Mouse (Mus musculus) ES-CJ7 (cell line): ENCODE measurements around the gene Mrpl12.

Experiments
- DNase-seq: peaks from one replicate; pipeline ENCODE4 v3.0.0; 2011; ENCODE audit warnings: low read depth, low spot score

Gene Mrpl12

GRCm38 (mm10) chr11:120484265-120484981, at the start of gene Mrpl12:
TSS of gene Mrpl12 (plus strand) at chr11:120484613.
- peak; percentile 97 for DNase-seq

- DNase-seq, result peak; percentile 90
Observed at GRCm38 (mm10) chr11:120437152-120437856, 47.1 kb upstream of the Mrpl12 start, which contains the start of gene Nploc4. TSS of gene Nploc4 (minus strand) at chr11:120437708.

DNA sequence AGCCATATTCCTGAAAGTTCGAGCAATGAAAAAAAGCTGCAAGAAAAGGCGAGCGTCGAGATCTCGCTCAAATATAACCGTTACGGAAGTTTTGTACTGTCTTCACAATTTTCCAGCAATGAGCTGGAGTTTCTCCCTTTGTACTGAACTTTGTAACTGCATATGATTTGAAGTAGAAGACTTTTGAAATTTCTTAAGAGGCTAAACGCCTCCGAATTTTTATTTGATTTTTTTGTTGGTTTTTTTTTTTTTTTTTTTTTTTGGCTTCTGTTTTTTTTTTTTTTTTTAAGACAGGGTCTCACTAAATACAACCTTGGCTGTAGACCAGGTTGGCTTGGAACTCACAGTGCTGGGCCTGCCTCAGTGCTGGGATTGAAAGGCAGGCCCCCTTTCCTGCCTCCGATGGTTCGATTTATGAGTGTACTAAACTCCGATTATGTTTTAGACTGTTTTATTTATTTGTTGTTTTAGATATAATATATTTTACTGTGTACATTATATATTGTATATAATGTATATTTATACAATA, 46.5 kb upstream of the Mrpl12 start:
- no peak for DNase-seq

- DNase-seq, result no peak
Observed at GRCm38 (mm10) chr11:120442344-120442743, 42.1 kb upstream of the Mrpl12 start, which contains the start of gene Tspan10. TSS of gene Tspan10 (plus strand) at chr11:120442644.

- peak; percentile 27 for DNase-seq
Observed at GRCm38 (mm10) chr11:120442765-120443280, 41.6 kb upstream of the Mrpl12 start.

- no peak for DNase-seq
Observed at GRCm38 (mm10) chr11:120444106-120444505, 40.3 kb upstream of the Mrpl12 start.

DNA sequence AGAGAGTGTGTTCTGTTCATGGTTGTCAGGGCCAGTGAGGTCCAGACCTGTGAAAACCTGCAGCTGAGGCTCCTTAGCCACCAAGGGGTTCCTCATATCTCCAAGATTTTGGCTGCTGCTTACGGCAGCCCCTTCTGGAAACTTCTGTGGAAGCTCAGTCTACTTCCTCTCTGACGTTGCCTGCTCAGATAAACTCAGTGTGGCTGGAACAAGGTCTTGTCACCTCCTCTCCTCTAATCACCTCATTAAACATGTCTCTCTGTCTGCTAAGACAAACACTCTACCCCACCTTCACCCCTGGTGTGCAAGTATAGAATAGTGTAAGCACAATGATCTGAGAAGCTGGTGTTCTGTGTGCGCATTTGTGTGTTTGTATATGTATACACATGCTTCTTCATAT, 38.9 kb upstream of the Mrpl12 start:
- DNase-seq, result no peak

DNA sequence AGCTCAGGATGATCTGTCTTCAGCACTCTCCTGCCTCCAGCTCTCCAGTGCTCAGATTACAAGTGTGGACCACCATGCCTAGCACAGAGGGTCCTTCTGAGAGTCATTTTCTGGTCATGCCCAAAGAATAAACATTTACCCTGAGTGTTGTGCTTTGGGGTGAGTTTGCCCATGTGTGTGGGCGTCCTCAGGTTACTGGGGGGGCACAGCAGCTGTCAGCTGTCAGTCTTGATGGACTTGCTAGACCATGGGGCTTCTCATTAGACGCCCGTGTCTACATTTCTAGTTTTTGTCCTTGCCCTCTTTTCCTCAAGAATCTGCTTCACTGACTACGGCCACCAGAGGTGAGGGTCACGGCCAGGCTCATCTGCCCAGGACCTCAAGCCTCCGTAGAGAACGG, 37.2 kb upstream of the Mrpl12 start:
- DNase-seq, result no peak

- no peak for DNase-seq
Observed at GRCm38 (mm10) chr11:120452246-120452645, 32.2 kb upstream of the Mrpl12 start.

GRCm38 (mm10) chr11:120453306-120453705, 31.1 kb upstream of the Mrpl12 start, which contains the start of gene Pde6g:
TSS of gene Pde6g (minus strand) at chr11:120453500.
- DNase-seq, result no peak

DNA sequence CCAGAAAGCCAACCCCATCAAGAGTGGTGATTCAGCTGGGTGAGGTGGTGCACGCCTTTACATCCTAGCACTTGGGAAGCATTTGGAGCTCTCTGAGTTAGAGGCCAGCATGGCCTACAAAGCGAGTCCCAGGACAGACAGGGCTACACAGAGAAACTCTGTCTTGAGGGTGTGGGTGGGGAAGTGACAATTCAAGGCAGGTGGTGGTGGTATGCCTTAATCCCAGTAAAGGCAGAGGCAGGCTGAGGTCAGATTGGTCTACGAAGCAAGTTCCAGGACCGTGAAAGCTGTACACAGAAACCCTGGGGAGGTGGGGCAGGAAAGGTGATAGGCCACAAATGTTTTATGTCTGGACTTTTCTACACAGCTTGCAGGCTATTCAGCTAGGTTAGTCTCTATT, 29.4 kb upstream of the Mrpl12 start:
- no peak for DNase-seq

- no peak for DNase-seq
Observed at GRCm38 (mm10) chr11:120455413-120455812, 29.0 kb upstream of the Mrpl12 start.

- no peak for DNase-seq
Observed at GRCm38 (mm10) chr11:120457370-120457769, 27.0 kb upstream of the Mrpl12 start.

DNA sequence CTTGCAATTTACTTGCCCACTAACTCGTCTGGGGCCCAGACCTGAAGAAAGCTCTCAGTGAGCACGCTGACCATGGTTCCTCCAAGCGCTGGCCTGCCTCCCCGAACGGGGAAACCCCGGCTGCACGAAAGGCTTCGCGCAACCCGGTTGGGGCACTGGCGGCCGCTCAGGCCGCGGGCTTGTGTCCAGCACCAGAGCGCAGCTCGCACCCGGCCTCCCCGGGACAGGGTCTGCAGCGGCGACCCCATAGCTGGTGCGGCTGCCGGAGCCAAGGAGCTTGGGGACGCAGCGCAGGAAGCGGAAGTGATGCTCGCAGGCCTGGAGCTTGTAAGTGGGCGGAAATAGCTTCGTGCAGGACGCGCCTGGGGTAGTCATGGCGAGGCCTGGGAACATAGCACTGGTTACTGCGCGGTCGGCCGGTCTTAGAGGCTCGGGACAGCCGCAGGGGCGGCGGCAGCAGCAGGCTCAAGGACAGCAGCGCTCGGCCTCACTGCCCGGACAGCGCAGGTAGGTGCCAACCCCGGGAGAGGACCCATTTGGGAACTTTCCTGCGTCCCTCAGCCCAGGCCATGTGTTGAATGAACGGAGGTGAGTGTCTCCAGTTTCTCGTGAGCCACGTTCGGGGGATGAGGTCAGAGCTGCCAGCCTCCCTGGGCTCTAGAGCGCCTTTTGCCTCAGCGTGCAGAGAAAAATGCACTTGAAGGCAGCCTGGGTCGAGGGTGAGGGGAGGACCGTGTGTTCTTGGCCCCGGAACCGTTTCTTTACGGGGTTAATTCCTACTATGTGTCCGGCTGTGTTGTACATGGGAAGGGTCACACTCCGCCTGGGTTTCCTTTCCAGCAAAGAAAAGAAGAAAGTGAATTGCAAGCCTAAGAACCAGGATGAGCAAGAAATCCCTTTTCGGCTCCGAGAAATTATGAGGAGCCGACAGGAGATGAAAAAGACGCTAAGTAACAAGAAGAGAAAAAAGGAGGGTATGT, 26.4 kb upstream of the Mrpl12 start, which contains the start of the genes Oxld1 and Ccdc137:
Gene Oxld1 (minus strand): TSS at position 297 of the 980 bp plus-strand sequence.
Gene Ccdc137 (plus strand): TSS at position 344 of the 980 bp plus-strand sequence.
- peak; percentile 75 for DNase-seq

DNA sequence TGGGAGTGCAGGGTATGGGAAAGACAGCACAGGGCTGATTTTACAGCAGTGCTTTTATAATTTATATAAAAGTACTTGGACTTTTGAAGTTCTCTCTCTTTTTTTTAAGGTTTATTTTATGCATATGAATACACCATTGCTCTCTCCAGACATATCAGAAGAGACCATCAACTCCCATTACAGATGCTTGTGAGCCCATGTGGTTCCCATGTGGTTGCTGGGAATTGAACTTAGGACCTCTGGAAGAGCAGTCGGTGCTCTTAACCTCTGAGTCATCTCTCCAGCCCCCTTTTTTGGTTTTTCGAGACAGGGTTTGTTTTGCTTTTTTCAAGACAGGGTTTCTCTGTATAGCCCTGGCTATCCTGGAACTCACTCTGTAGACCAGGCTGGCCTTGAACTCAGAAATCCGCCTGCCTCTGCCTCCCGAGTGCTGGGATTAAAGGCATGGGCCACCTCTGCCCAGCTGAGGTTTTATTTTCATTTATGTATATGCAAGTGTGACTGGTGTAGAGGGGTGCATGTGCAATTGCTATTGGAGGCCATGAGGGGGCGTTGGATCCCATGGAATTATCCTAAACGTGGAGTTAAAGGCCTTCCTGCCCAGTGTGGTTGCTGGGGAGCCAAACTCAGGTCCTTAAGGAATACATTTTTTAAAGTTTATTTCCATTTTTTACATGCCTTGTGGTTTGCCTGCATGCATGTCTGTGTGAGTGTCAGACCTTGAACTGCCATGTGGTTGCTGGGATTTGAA, 25.4 kb upstream of the Mrpl12 start:
- DNase-seq, result peak; percentile 48

GRCm38 (mm10) chr11:120463536-120463935, 20.9 kb upstream of the Mrpl12 start:
- no peak for DNase-seq

DNA sequence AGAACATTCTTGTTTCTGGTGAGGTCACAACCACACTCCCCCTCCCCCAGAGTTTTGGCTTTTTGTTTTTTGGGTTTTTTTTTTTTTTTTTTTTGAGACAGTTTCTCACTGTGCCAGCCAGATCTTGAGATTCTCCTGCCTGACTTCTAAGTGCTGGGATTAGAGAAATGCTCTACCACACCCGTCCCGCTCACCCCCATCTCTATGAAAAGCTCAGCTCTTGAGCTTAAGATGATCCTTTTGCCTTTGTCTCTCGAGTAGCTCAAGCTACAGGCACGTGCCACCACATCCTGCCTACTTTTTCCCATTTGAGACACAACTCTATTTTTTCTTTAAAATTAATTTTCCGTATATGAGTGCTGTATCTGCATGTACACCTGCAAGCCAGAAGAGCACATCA, 20.0 kb upstream of the Mrpl12 start:
- DNase-seq, result no peak

DNA sequence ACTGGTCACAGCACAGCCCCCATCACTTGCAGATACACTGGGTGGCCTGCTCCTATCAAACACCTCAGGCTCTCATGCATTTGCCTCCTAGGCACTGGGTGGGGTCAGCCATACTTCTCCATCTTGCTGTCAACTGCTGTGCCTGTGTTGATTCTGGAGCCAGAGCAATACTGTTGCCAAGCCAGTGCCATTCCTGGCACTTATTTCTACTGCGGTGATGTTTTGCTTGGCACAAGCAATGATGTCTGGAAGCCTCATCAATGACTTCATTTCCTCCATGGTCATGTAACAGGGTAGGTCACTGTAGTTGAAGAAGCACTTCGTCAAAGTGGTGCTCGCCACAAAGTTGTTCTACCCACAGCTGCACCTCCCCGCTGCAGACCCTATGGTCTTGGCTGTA, 18.9 kb upstream of the Mrpl12 start:
- no peak for DNase-seq

DNA sequence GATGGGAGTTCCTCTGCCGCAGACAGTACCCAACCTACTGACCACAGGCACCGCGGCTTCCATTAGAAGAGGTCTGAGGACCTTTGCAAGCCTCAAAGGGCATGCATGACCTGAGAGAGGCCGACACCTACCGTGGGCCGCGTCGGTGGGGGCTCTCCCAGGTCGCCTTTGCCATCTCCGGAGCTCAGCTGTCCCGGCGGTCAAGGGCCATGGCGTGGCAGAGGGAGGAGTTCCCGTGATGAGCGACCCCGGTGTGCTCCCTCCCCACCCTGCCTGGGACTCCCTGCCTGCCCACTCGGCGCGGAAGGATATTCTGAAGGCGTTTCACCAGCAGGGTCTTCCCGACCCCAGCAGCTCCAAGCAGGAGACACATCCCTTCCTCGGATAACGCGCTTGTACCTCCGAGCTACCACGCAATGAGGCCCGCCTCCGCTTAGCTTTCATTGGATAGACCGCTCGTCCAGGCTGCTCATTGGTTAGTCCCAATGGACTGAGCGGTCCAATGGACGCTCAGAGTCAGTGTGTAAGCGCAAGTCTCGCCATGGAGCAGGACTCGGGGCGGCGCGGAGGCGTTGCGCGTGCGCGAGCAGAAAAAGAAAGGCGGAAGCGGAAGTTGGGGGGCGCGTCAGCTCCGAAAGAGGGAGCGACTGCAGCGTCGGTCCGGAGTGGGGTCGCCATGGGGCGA, 17.2 kb upstream of the Mrpl12 start, which contains the start of gene Arl16:
Gene Arl16 (minus strand): TSS at position 557 of the 685 bp plus-strand sequence.
- peak; percentile 100 for DNase-seq

DNA sequence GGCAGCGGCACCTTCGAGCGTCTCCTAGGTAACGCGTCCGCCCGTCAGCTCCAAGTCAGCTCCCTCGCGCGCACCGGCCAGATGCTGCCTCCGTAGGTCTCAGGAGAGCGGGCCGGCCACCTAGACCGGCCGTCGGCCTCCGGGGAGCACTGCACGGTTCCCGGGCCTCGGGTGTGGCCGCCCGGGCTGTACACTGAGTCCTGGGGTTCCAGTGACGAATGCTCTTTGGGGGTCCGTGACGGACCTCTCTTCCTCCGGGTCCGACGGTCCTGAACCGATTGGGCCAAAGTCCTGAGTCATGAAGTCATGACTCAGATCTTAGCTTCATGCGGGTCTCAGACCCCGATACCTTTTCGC, 16.7 kb upstream of the Mrpl12 start:
- DNase-seq, result no peak
